Mouse (Mus musculus) urinary bladder, postnatal 25 days (tissue): Measurements from ENCODE around the gene Zfp758.
"Not testable (repeated sequence)": the region's sequence is repeated elsewhere in the genome, so short reads cannot be mapped to it uniquely, and the experiment has no call there.

Experiments used
- DNase-seq: peaks from one replicate; pipeline ENCODE4 v3.0.0; 2022; ENCODE audit warnings: low spot score

Zfp758 gene

DNA sequence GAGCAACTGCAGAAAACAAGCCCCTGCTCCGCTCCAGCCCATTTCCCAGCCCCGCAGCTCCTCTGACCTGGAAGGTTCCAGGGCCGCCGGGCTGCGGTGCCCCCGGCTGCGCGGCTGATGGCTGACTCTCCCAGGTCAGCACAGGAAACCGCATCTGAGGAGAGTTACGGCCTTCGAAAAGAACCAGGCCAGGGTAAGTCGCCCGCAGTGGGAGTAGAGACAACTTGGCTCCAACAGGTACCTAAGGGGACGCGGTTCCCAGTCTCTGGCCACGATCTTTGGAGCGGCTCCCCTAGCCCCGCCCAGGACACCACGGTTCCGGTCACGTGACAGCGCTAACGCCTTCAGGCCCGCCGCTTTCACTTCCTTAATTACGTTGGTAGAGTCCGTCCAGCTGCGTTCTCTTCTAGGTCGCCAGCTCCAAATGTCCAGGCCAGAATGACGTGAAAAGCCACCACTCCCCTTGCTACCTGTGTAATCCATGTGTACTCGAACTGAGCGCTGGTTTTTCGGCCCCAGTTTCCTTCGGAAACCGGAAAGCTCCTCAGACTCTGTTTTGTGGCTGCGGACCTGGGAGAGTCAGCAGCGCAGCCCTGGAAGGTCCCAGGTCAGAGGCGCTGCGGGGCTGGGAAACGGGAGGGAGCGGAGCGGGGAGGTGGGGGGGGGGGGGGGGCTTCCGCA lies at the start of gene Zfp758, which contains the start of gene Zfp944:
Gene Zfp758 (plus strand): TSS at position 353 of the 681 bp plus-strand sequence.
Gene Zfp944 (minus strand): TSS at position 300 of the 681 bp plus-strand sequence.
- DNase-seq, result peak; percentile 37

DNA sequence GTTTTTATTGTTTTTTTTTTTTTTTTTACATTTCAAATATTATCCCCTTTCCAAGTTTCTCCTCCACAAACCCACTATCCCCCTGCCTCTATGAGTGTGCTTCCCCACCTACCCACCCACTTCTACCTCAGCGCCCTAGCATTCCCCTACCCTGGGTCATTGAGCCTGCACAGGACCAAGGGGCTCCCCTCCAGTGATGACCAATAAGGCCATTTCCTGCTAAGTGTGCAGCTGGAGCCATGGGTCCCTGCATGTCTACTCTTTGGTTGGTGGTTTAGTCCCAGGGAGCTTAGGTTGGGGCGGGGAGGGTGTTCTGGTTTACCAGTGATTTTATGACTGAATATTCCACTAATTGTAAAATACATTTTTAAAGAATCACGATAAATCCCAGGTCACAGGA lies 47.0 kb upstream of the Zfp758 start:
- DNase-seq, result not testable (repeated sequence)

DNA sequence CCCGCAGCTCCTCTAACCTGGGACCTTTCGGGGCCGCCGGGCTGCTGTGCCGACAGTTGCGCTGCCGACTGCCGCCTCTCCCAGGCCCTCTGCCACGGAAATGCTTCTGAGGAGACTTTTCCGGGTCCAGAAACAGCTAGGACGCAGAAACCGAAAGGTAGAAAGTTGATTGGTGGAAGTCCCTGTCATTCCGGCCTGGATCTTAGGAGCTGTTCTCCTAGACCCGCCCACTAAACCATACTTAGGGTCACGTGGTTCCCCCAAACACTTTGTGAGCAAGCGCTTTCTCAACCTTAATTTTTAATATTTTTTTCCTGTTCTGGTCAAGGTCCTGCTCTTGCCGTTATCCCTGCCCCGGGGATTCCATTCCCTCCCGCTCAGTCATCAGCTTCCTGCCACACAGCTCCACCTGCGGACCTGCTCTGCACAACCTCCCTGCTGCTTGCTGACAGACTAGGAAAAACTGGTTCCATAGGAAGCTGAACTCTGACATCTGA lies 46.5 kb upstream of the Zfp758 start, which contains the start of gene CT030661.1:
Gene CT030661.1 (minus strand): TSS at position 108 of the 497 bp plus-strand sequence.
- DNase-seq, result peak; percentile 79

DNA sequence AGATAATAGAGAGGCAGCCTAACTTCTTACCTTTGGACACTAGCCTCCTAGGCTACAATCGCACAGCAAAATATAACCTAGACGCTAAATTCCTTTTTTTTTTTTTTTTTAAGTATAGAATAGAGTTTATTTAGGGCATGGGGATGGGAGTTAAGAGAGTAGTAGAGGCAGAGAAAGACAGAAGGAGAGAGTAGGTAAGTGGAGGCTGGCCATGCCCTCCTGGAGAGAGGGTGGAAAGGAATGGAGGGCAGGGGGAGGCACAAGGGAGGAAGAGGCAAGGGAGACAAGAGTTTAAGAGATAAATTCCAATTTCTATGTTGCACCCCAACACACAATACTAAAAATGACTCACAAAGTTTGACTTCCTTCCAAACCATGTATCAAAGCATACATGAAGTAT lies 46.0 kb upstream of the Zfp758 start:
- DNase-seq, result not testable (repeated sequence)

DNA sequence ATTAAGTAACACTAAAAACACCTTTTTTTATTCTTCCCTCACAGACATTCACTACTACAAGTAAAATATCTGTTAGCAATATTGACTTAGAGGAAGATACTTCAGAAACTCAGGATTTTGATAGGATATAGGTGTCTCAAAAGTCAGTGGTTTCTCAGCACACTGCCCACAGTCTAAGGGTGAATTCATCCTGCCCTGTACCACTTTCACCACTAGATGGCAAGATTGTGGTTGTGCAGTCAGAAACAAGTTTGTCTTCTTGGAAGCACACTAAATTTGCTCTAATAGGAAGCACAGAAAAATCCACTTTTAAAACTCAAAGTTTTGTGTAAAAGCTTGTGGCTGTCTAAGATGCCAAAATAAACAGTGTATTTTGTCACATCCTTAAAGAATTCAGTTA lies 8.5 kb upstream of the Zfp758 start:
- peak; percentile 16 for DNase-seq

DNA sequence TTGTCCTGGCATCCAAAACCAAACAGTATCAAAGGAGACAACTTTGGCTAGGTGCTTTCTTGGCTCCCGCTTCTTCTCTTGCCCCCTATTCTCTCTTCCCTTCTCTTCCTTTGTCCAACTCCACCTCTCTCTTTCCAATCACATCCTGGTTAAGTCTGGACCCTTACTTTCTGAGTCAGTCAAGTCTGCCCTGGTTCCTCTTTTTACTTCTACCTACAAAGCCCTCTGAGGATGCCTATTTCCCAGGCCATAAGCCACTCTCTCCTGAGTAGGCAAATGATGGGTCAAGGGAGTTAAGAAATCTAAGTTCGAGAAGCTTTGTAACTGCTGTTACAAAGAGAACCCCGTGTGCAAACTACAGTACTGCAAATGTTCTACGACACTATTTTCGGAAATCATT lies 681 bp upstream of the Zfp758 start:
- DNase-seq, result no peak

DNA sequence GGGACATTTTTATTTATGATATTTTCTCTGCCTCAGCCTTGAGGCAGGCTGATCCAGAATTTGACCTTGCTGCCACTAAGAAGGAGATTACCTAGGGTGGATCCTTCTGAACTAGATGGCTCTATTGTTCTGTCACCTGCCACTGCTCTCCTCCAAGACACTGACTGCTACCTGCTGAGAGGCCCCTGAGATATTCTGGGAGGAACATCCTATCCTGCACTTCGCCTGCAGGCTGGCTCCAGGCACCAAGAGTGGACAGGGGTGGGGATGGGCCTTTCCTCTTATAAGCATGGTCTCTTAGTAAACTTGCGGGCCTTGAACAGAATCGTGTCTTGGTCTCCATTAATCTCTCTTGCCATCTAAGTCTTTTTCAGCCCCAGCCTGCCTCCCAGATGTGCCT lies 2.6 kb downstream of the Zfp758 start:
- no peak for DNase-seq

DNA sequence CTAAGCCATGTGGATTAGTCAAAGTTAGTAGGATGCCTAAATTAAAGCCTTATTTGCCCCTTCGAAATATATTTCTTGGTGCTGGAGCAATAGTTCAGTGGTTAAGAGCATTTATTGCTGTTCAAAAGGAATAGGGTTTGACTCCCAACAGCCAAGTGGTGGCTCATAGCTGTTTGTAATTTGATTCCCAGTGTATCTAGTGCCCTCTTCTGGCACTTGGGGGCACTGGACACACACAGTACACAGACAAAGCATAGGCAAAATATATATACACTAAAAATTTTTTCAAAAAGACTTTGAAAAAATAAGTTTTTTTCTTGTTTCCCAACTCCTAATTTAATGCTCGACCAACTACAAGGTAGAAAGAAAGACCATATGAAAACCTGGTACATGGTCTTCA lies 49.5 kb downstream of the Zfp758 start:
- DNase-seq, result no peak

DNA sequence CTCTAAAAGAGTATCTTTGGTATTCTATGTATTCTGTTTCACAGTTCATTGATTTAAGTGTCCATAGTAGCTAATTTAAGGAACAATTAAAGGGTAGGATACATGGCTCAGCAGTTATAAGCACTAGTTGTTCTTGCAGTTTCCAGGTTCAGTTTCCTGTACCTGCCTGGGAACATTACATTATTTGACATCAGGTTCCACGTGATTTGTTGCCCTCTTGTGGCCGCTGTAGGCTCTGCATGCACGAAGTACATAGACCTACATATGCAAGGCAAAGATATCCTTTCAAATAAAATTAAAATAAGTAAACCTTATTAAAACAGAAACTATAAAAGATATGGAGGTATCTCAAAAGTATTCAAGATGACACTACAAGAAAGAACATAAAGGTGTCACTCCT lies 56.3 kb downstream of the Zfp758 start:
- peak; percentile 60 for DNase-seq

DNA sequence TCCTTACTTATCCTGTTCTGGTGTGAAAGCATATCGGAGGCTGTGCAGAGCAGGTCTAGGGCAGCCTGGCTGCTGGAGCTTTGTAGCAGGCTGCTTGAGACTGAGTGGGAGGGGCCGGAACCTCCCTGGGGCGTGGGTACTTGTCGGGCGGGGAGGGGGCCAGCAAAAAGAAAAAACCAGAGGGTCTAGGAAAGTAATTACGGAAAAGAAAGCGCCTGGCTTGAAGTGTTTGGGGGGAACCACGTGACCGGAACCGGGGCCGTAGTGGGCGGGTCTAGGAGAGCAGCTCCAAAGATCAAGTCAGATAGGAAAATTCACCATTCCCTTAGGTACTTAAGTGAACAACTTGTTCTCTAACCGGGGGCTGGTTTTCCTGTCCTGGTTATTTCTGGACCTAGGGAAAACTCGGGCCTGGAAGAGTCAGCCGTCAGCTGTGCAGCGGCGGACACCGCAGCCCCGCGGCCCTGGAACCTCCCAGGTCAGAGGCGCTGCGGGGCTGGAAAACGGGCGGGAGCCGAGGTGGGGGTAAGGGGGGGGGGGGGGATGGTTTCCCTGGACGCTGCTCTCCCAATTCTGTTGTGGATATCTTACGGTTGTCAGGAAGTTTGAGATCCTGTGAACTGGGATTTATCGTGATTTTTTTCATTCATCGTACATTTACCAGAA lies 62.8 kb downstream of the Zfp758 start, which contains the start of gene Zfp946:
Gene Zfp946 (plus strand): TSS at position 271 of the 666 bp plus-strand sequence.
- DNase-seq, result peak; percentile 65

DNA sequence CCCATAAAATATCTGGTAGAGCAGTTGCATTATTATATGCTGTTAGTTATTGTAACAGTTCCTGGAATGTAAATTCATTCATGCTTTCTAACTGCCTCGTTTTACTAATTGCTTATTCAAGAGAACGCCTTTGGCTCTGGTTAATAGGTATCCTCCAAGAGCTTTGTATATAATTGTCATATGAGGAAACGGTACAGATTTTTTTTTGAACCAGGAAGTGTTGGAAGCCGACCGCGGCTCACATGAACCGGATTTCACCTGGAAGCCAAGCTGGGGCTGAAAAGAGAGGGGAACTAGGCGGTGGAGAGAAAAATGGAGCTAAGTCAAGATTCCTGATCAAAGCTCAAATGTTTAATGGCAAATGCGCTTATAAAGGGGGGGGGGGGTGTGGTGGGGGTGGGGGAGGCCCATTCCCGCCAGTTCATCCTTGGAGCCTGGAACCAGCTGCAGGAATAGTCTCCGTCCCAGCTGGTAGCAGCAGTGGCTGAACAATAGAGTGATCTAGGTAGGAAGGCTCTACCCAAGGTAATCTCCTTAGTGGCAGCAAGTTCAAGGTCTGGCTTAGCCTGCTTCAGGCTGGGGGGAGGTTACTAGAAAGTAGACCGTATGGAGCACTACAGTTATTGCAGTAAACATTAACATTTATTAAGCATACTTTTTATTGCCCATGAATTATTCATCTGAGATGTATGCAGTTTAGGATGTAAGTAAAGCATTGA lies 63.5 kb downstream of the Zfp758 start:
- DNase-seq, result peak; percentile 9
